Mouse (Mus musculus) ovary, postnatal 10 days (tissue): Measurements from ENCODE around the gene Ckm.

Experiments
- DNase-seq: peaks from one replicate; pipeline ENCODE4 v3.0.0; 2022; ENCODE audit warnings: low spot score

Gene Ckm

GRCm38 (mm10) chr7:19388699-19389413 is 15.7 kb upstream of the Ckm start:
- no peak for DNase-seq

GRCm38 (mm10) chr7:19394484-19394883 is 10.1 kb upstream of the Ckm start:
- DNase-seq, result no peak

GRCm38 (mm10) chr7:19399496-19400280 is 4.9 kb upstream of the Ckm start:
- no peak for DNase-seq

- no peak for DNase-seq
Measured at GRCm38 (mm10) chr7:19400946-19401345, 3.6 kb upstream of the Ckm start.

- no peak for DNase-seq
Measured at GRCm38 (mm10) chr7:19402535-19403112, 2.0 kb upstream of the Ckm start.

- DNase-seq, result peak; percentile 14
Measured at GRCm38 (mm10) chr7:19403731-19404296, 762 bp upstream of the Ckm start, which contains the start of gene Klc3. Klc3 (minus strand) TSS chr7:19404104.

GRCm38 (mm10) chr7:19405417-19405816 is 841 bp downstream of the Ckm start:
- peak; percentile 70 for DNase-seq

GRCm38 (mm10) chr7:19409753-19410152 is 5.2 kb downstream of the Ckm start:
- DNase-seq, result no peak

GRCm38 (mm10) chr7:19410766-19411344 is 6.3 kb downstream of the Ckm start:
- no peak for DNase-seq

GRCm38 (mm10) chr7:19411783-19412182 is 7.2 kb downstream of the Ckm start:
- DNase-seq, result no peak

GRCm38 (mm10) chr7:19413525-19413924 is 8.9 kb downstream of the Ckm start:
- no peak for DNase-seq

- DNase-seq, result no peak
Measured at GRCm38 (mm10) chr7:19416590-19416989, 12.0 kb downstream of the Ckm start.

- DNase-seq, result no peak
Measured at GRCm38 (mm10) chr7:19420121-19420520, 15.5 kb downstream of the Ckm start.

GRCm38 (mm10) chr7:19420821-19421636 is 16.5 kb downstream of the Ckm start:
- peak; percentile 39 for DNase-seq

GRCm38 (mm10) chr7:19423083-19423482 is 18.5 kb downstream of the Ckm start:
- no peak for DNase-seq

- DNase-seq, result no peak
Measured at GRCm38 (mm10) chr7:19424051-19424450, 19.5 kb downstream of the Ckm start.

- DNase-seq, result no peak
Measured at GRCm38 (mm10) chr7:19426349-19426748, 21.8 kb downstream of the Ckm start.

- DNase-seq, result no peak
Measured at GRCm38 (mm10) chr7:19426888-19427287, 22.3 kb downstream of the Ckm start.

GRCm38 (mm10) chr7:19427999-19428650 is 23.5 kb downstream of the Ckm start:
- DNase-seq, result no peak

- no peak for DNase-seq
Measured at GRCm38 (mm10) chr7:19429726-19430125, 25.1 kb downstream of the Ckm start.

- DNase-seq, result no peak
Measured at GRCm38 (mm10) chr7:19430402-19430801, 25.8 kb downstream of the Ckm start.
